Mouse (Mus musculus): ENCODE measurements around the gene Gm20822.
"Not testable (repeated sequence)": the region's sequence is repeated elsewhere in the genome, so short reads cannot be mapped to it uniquely, and the experiment has no call there.

The Gm20822 gene

GRCm38 (mm10) chrY:15884671-15885070 lies at the start of gene Gm20822:
Gm20822 (minus strand) TSS chrY:15884771.
- DNase-seq (ENCODE audit: low spot score in 2 of 2), result not testable (repeated sequence)

Measured in natural killer cell, adult 2 months (primary cell).